Mouse (Mus musculus): ENCODE measurements around the gene Slc25a33.

DNA sequence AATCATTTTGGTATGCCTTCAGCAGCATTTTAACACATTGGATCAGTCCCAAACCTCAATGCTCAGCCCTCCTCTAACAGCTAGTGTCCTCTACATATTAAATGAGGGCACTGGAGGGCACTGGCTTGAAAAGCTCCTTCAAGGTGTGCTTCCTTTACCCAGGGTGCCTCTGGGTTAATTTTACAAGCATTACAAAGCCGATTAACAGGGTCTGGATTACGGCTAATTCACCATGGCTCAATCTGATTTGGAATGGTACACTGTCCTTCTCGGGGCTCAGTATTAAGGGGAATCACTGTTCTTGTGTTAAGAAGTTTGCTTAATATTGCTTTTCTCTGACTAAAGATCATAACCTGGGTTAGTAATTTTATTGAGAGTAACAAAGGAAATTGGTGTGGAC, 21.2 kb downstream of the Slc25a33 start:
- TF ChIP-seq POLR2A (IDR thresholded peaks at IDR 0.05; ENCODE audit: low read depth, low read length) (no peak), CTCF (conservative IDR thresholded peaks at IDR 0.05; ENCODE audit: insufficient read depth, insufficient read length, low read depth, low read length) (no peak)

All from kidney, adult 2 months (tissue).